Mouse (Mus musculus): ENCODE measurements around the gene Pcbd2. TPM values are rescaled to one million over a fixed set of nuclear protein-coding genes. Genes with fewer than 3 reads are reported as not detected.

The Pcbd2 gene
- total RNA-seq, 1 experiment, result 10.8 TPM

- peaks cover 0 to 2% of the 10 kb centered on the region in 2 experiments; a peak in 1 of 4 replicates for H3K4me1 ChIP-seq (ENCODE audit: control insufficient read depth in 2 of 2, insufficient read depth in 2 of 2, low read length in 2 of 2, poor library complexity in 1 of 2)
- DNase-seq (ENCODE audit: low read depth, low spot score), result no peak
- H3K4me3 ChIP-seq (ENCODE audit: insufficient read depth in 1 of 2, low read depth in 1 of 2, low read length in 2 of 2, poor library complexity in 1 of 2, severe bottlenecking in 1 of 2), result peak overlapping the region; percentile 78 to 96
- peak overlapping the region; percentile 86 for H3K9ac ChIP-seq (ENCODE audit: insufficient read depth, low read depth, low read length, poor library complexity, severe bottlenecking)
- H3K9me3 ChIP-seq (ENCODE audit: control insufficient read depth, insufficient read depth, low read depth, low read length), result no peaks in the 10 kb centered on the region
- no peaks in the 10 kb centered on the region for H3K36me3 ChIP-seq (ENCODE audit: control insufficient read depth, insufficient read depth, low read length, poor library complexity, severe bottlenecking)
- in situ Hi-C loops (cut with MboI; ENCODE audit: low sequenced_read_pairs in 2 of 2, unreplicated experiment in 2 of 2), result no loop called here
- TF ChIP-seq MAFK (IDR thresholded peaks at IDR 0.05; ENCODE audit: insufficient read depth, low read depth, low read length), result no peak
- TF ChIP-seq ZNF384 (IDR thresholded peaks at IDR 0.05; ENCODE audit: low read depth, low read length), result peak; percentile 91
- TF ChIP-seq HCFC1 (IDR thresholded peaks at IDR 0.05; ENCODE audit: borderline replicate concordance, insufficient read depth, low read length), result 0 out of 2 replicates have a peak, but pooled peaks have one; percentile 63
- TF ChIP-seq CHD2 (IDR thresholded peaks at IDR 0.05; ENCODE audit: low read depth, low read length), result no peak
- TF ChIP-seq ZC3H11A (IDR thresholded peaks at IDR 0.05; ENCODE audit: borderline replicate concordance, low read depth, low read length), result 0 out of 2 replicates have a peak, but pooled peaks have one; percentile 24
- H3K27ac ChIP-seq (ENCODE audit: insufficient read depth, low read depth, low read length, poor library complexity, severe bottlenecking), result no peak overlapping the region; the same call in 1 of the 2 replicates
These were observed 671 bp downstream of the Pcbd2 start for GRCm38 (mm10) chr13:55727839-55728238.

GRCm38 (mm10) chr13:55730716-55731115, 3.5 kb downstream of the Pcbd2 start:
- Histone ChIP-seq H3K4me3 (ENCODE audit: insufficient read depth in 1 of 2, low read depth in 1 of 2, low read length in 2 of 2, poor library complexity in 1 of 2, severe bottlenecking in 1 of 2) (no peak overlapping the region), H3K4me1 (ENCODE audit: control insufficient read depth in 2 of 2, insufficient read depth in 2 of 2, low read length in 2 of 2, poor library complexity in 1 of 2) (peaks cover 0 to 2% of the 10 kb centered on the region in 2 experiments; a peak in 1 of 4 replicates), H3K36me3 (ENCODE audit: control insufficient read depth, insufficient read depth, low read length, poor library complexity, severe bottlenecking) (no peaks in the 10 kb centered on the region), H3K9ac (ENCODE audit: insufficient read depth, low read depth, low read length, poor library complexity, severe bottlenecking) (no peak overlapping the region), H3K27ac (ENCODE audit: insufficient read depth, low read depth, low read length, poor library complexity, severe bottlenecking) (no peak overlapping the region), H3K9me3 (ENCODE audit: control insufficient read depth, insufficient read depth, low read depth, low read length) (no peaks in the 10 kb centered on the region)
- in situ Hi-C loops (cut with MboI; ENCODE audit: low sequenced_read_pairs in 2 of 2, unreplicated experiment in 2 of 2), result no loop called here
- peak; percentile 55 for DNase-seq (ENCODE audit: low read depth, low spot score)
- 0 out of 2 replicates have a peak, but pooled peaks have one; percentile 40 for TF ChIP-seq MAFK (IDR thresholded peaks at IDR 0.05; ENCODE audit: insufficient read depth, low read depth, low read length)
- no peak for TF ChIP-seq ZC3H11A (IDR thresholded peaks at IDR 0.05; ENCODE audit: borderline replicate concordance, low read depth, low read length)
- TF ChIP-seq ZNF384 (IDR thresholded peaks at IDR 0.05; ENCODE audit: low read depth, low read length), result no peak

- Histone ChIP-seq H3K9ac (ENCODE audit: insufficient read depth, low read depth, low read length, poor library complexity, severe bottlenecking) (no peak overlapping the region), H3K4me1 (ENCODE audit: control insufficient read depth in 2 of 2, insufficient read depth in 2 of 2, low read length in 2 of 2, poor library complexity in 1 of 2) (no peaks in the 10 kb centered on the region), H3K27ac (ENCODE audit: insufficient read depth, low read depth, low read length, poor library complexity, severe bottlenecking) (no peak overlapping the region), H3K4me3 (ENCODE audit: insufficient read depth in 1 of 2, low read depth in 1 of 2, low read length in 2 of 2, poor library complexity in 1 of 2, severe bottlenecking in 1 of 2) (no peak overlapping the region), H3K9me3 (ENCODE audit: control insufficient read depth, insufficient read depth, low read depth, low read length) (no peaks in the 10 kb centered on the region), H3K36me3 (ENCODE audit: control insufficient read depth, insufficient read depth, low read length, poor library complexity, severe bottlenecking) (no peaks in the 10 kb centered on the region)
- DNase-seq (ENCODE audit: low read depth, low spot score), result no peak
- in situ Hi-C loops (cut with MboI; ENCODE audit: low sequenced_read_pairs in 2 of 2, unreplicated experiment in 2 of 2), result no loop called here
- TF ChIP-seq ZNF384 (IDR thresholded peaks at IDR 0.05; ENCODE audit: low read depth, low read length), result no peak
- TF ChIP-seq HCFC1 (IDR thresholded peaks at IDR 0.05; ENCODE audit: borderline replicate concordance, insufficient read depth, low read length), result no peak
- no peak for TF ChIP-seq ZC3H11A (IDR thresholded peaks at IDR 0.05; ENCODE audit: borderline replicate concordance, low read depth, low read length)
- no peak for TF ChIP-seq MAFK (IDR thresholded peaks at IDR 0.05; ENCODE audit: insufficient read depth, low read depth, low read length)
- no peak for TF ChIP-seq CHD2 (IDR thresholded peaks at IDR 0.05; ENCODE audit: low read depth, low read length)
These were observed 5.0 kb downstream of the Pcbd2 start for GRCm38 (mm10) chr13:55732121-55732520.

GRCm38 (mm10) chr13:55733628-55734502, 6.7 kb downstream of the Pcbd2 start:
- in situ Hi-C loops (cut with MboI; ENCODE audit: low sequenced_read_pairs in 2 of 2, unreplicated experiment in 2 of 2), result no loop called here
- Histone ChIP-seq H3K27ac (ENCODE audit: insufficient read depth, low read depth, low read length, poor library complexity, severe bottlenecking) (no peak overlapping the region), H3K4me3 (ENCODE audit: insufficient read depth in 1 of 2, low read depth in 1 of 2, low read length in 2 of 2, poor library complexity in 1 of 2, severe bottlenecking in 1 of 2) (no peak overlapping the region), H3K4me1 (ENCODE audit: control insufficient read depth in 2 of 2, insufficient read depth in 2 of 2, low read length in 2 of 2, poor library complexity in 1 of 2) (no peaks in the 10 kb centered on the region), H3K36me3 (ENCODE audit: control insufficient read depth, insufficient read depth, low read length, poor library complexity, severe bottlenecking) (no peaks in the 10 kb centered on the region), H3K9me3 (ENCODE audit: control insufficient read depth, insufficient read depth, low read depth, low read length) (no peaks in the 10 kb centered on the region), H3K9ac (ENCODE audit: insufficient read depth, low read depth, low read length, poor library complexity, severe bottlenecking) (no peak overlapping the region)
- no peak for DNase-seq (ENCODE audit: low read depth, low spot score)
- TF ChIP-seq MAFK (IDR thresholded peaks at IDR 0.05; ENCODE audit: insufficient read depth, low read depth, low read length), result no peak

Data from ES-E14 (cell line).